Mouse (Mus musculus): ENCODE results near the gene Kif18b.

DNA sequence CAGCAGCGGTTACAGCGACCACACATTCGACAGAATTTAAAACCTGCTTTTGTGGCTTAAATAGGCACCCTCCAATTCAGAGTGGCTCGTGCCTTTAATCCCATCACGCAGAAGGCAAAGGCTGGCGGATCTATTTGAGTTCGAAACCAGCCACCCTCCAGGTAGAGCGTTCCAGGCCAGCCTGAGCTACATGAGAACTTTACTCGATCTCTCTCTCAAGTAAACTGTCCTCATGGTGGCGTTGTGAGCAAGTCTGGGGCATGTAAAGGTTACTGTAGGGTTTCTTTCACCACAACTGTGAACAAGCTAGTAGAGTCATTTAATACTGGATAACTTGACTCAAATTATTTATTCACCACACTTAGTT is 410 bp upstream of the Kif18b start:
- TF ChIP-seq CTCF (IDR thresholded peaks at IDR 0.05; ENCODE audit: low read depth, low read length), result peak; percentile 34
- TF ChIP-seq POLR2A (IDR thresholded peaks at IDR 0.05; ENCODE audit: insufficient read depth, low read length), result no peak
